Mouse (Mus musculus) stomach, adult 2 months (tissue): ENCODE measurements around the gene Afg3l1. TPM values are rescaled to one million over a fixed set of nuclear protein-coding genes. Genes with fewer than 3 reads are reported as not detected.

ENCODE experiments used
- polyA plus RNA-seq: library from polyadenylated mRNA; depleted of rRNA; stranded (reverse); fragments of >200 nt; gene quantifications from 2 replicates; pipeline ENCODE4 v1.2.3, GENCODE M21; 2012; rRNA removed

Gene Afg3l1
- 10.1 and 12.7 TPM in 2 replicates for polyA plus RNA-seq

DNA sequence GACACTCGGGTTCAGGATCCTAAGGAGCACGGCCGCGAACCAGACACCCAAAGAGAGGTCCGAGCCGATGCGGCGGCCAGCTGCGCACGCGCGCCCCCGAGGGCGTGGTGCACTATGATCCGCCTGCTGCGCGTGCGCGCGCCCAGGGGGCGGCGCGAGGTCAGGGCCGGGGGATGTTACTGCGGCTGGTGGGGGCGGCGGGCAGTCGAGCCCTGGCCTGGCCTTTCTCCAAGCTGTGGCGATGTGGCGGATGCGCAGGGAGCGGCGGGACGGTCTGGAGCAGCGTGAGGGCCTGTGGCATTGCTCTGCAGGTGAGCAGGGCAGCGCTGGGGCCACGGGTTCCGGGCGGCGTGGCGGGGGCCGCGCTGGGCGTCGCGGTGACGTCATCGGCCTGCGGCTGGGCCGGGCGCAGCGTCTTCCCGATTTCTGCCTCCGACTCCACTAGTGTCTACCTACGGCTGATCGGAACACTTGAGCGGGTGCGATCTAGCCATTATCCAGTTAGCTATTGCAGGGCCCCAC, at the start of gene Afg3l1:
Gene Afg3l1, plus strand, starts transcription at position 167 of the 522 bp plus-strand sequence.

DNA sequence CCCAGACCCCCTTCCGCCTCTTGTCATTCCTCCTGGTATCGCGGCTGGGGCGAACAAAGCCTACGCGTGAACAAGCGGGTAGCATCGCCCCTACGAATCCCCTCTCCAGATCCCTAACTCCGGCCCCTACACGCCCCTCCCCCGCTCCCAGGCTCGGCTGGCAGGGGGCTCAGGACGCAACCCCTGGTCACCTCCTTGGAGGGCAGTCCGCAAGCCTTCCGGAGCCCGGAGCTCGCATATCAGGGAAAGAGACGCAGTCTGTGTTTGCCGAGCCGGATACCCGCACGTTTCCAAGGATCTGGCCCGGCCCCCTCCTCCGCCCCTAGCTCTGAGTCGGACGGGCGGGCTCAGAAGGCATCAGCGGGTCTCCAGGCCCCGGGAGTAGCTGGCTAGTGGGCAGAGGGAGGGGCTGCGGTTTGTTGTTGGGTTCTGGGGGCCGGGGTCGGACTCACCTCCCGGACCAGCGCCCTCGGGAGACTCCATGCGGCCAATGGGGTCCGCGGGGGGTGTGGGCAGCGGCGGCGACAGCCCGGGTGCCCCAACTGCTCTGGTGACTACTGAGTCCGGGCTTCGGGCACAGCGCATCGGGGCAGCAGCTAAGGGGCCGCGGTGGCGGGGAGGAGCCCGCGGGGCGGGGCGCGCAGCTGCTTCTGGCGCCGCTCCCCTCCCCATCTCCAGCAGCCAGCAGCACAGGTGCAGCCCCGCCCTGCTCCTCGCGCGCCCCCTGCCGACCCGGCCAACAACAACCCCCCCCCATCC, 37.3 kb downstream of the Afg3l1 start, which contains the start of gene Dbndd1:
Gene Dbndd1, minus strand, starts transcription at position 683 of the 759 bp plus-strand sequence.

DNA sequence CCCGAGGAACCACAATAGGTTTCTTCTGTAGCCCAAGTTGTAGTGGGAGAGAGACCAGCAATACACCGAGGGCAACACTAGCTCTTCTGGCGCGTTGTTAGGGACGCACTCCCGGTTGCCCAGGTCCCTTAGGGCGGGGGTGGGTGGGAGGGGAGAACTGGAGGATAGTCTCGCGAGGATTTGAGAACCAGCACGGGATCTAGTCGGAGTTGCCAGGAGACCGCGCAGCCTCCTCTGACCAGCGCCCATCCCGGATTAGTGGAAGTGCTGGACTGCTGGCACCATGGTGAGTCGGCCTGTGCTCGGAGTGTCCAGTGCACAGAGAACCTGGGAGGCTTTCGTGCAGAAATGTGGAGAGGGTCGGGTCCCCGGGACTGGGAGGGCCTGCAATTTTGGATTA, 41.0 kb downstream of the Afg3l1 start, which contains the start of gene Gas8:
Gene Gas8, plus strand, starts transcription at position 168 of the 400 bp plus-strand sequence.

Other genes with a start within 250 kb of the Afg3l1 start
- gene Spata2l, start 241.7 kb upstream of the Afg3l1 start, polyA plus RNA-seq: 4.4 and 7.0 TPM in 2 replicates
- 12.0 and 14.9 TPM in 2 replicates for gene Zfp276, start 223.7 kb upstream of the Afg3l1 start, polyA plus RNA-seq
- gene Vps9d1, start 223.6 kb upstream of the Afg3l1 start, polyA plus RNA-seq: 42.1 and 58.2 TPM in 2 replicates
- gene Fanca, start 159.3 kb upstream of the Afg3l1 start, polyA plus RNA-seq: 5.6 and 11.0 TPM in 2 replicates
- gene Spire2, start 145.2 kb upstream of the Afg3l1 start, polyA plus RNA-seq: 26.4 and 34.4 TPM in 2 replicates
- 64.3 and 69.0 TPM in 2 replicates for gene Tcf25, start 104.2 kb upstream of the Afg3l1 start, polyA plus RNA-seq
- gene Mc1r, start 70.8 kb upstream of the Afg3l1 start, polyA plus RNA-seq: not detected in 2 replicates
- gene Tubb3, start 66.5 kb upstream of the Afg3l1 start, polyA plus RNA-seq: 7.0 and 9.8 TPM in 2 replicates
- 10.6 and 17.1 TPM in 2 replicates for gene Def8, start 54.4 kb upstream of the Afg3l1 start, polyA plus RNA-seq
- 0.52 and 0.58 TPM in 2 replicates for gene Dbndd1, start 37.6 kb downstream of the Afg3l1 start, polyA plus RNA-seq
- gene Gas8, start 40.9 kb downstream of the Afg3l1 start, polyA plus RNA-seq: 3.0 and 3.3 TPM in 2 replicates
- 12.6 and 14.0 TPM in 2 replicates for gene Rhou, start 176.0 kb downstream of the Afg3l1 start, polyA plus RNA-seq